Mouse (Mus musculus) lung, embryonic 16.5 days (tissue): Measurements from ENCODE around the gene Lmf2. TPM values are rescaled to one million over a fixed set of nuclear protein-coding genes. Genes with fewer than 3 reads are reported as not detected.

ENCODE experiments used
- ATAC-seq: fragments of 200-750 bp; cut with Nextera tagmentation; 2 replicates; pipeline ENCODE4 v1.8.0; 2017; ENCODE audit warnings: low read depth, mild to moderate bottlenecking, moderate library complexity
- H3K27ac ChIP-seq: fragments of 300-500 bp; sonication (generic); 2 replicates; pipeline ENCODE4 v1.5.1; 2014; ENCODE audit warnings: mild to moderate bottlenecking, control low read depth, low read length
- H3K27me3 ChIP-seq: fragments of 300-500 bp; sonication (generic); 2 replicates; pipeline ENCODE4 v1.6.1; 2014; ENCODE audit warnings: low read depth, low read length, mixed read lengths; ENCODE audit not compliant: control insufficient read depth, insufficient read depth
- H3K36me3 ChIP-seq: fragments of 300-500 bp; sonication (generic); 2 replicates; pipeline ENCODE4 v1.6.1; 2014; ENCODE audit warnings: low read length; ENCODE audit not compliant: control insufficient read depth, insufficient read depth
- H3K4me1 ChIP-seq: fragments of 300-500 bp; sonication (generic); replicated peaks from 2 replicates; pipeline ENCODE4 v1.6.1; 2014; ENCODE audit warnings: low read length, mixed read lengths; ENCODE audit not compliant: control insufficient read depth, insufficient read depth
- H3K4me2 ChIP-seq: fragments of 300-500 bp; sonication (generic); 2 replicates; pipeline ENCODE4 v1.6.1; 2014; ENCODE audit warnings: low read depth, low read length, control low read depth
- H3K4me3 ChIP-seq: fragments of 300-500 bp; sonication (generic); 2 replicates; pipeline ENCODE4 v1.5.1; 2014; ENCODE audit warnings: mild to moderate bottlenecking, low read length, control low read depth
- H3K9ac ChIP-seq: fragments of 300-500 bp; sonication (generic); 2 replicates; pipeline ENCODE4 v1.6.1; 2014; ENCODE audit warnings: low read length, control low read depth
- H3K9me3 ChIP-seq: fragments of 300-500 bp; sonication (generic); 2 replicates; pipeline ENCODE4 v1.6.1; 2016; ENCODE audit warnings: low read length; ENCODE audit not compliant: control insufficient read depth
- WGBS: fragments of 180-500 bp; shearing (Covaris S2); extraction: QIAGEN DNeasy Blood & Tissue Kit; methylation state at CpG from one replicate; pipeline ENCODE4 v1.1.7; 2014; 5-methylcytosine and 5-hydroxymethylcytosine counted together
- polyA plus RNA-seq: library from polyadenylated mRNA; unstranded; fragments of >200 nt; fragmentation: Nextera tagmentation; extraction: Ambion mirVana; gene quantifications from 2 replicates; pipeline ENCODE4 v1.2.1, GENCODE M21; 2015

Gene Lmf2
- polyA plus RNA-seq, 1 experiment from 2014 or later, result 83.6 TPM

GRCm38 (mm10) chr15:89353837-89354236, 1.6 kb downstream of the Lmf2 start:
- H3K27me3 ChIP-seq, result no peaks in the 10 kb centered on the region
- H3K27ac ChIP-seq, result no peak overlapping the region
- peaks cover 15% of the 10 kb centered on the region for H3K4me1 ChIP-seq
- WGBS, result 94% methylated on average over 16 of the region's 16 CpGs
- ATAC-seq, result no peak
- peak overlapping the region; percentile 88; the same call in 1 of the 2 replicates for H3K9ac ChIP-seq
- peaks cover 35% of the 10 kb centered on the region for H3K36me3 ChIP-seq
- H3K9me3 ChIP-seq, result no peaks in the 10 kb centered on the region
- H3K4me3 ChIP-seq, result no peak overlapping the region
- H3K4me2 ChIP-seq, result no peak overlapping the region

- Histone ChIP-seq H3K4me2 (no peak overlapping the region), H3K4me3 (no peak overlapping the region), H3K36me3 (peaks cover 31% of the 10 kb centered on the region), H3K9me3 (no peaks in the 10 kb centered on the region), H3K4me1 (peaks cover 15% of the 10 kb centered on the region), H3K27ac (no peak overlapping the region), H3K9ac (no peak overlapping the region), H3K27me3 (no peaks in the 10 kb centered on the region)
- 97% methylated on average over 12 of the region's 12 CpGs for WGBS
- ATAC-seq, result no peak
Measured at GRCm38 (mm10) chr15:89352795-89353194, 2.7 kb downstream of the Lmf2 start.

GRCm38 (mm10) chr15:89352054-89352453, 3.4 kb downstream of the Lmf2 start:
- Histone ChIP-seq H3K27me3 (no peaks in the 10 kb centered on the region), H3K36me3 (peaks cover 31% of the 10 kb centered on the region), H3K9me3 (no peaks in the 10 kb centered on the region), H3K9ac (no peak overlapping the region), H3K4me1 (peaks cover 8% of the 10 kb centered on the region), H3K4me2 (no peak overlapping the region), H3K4me3 (no peak overlapping the region), H3K27ac (no peak overlapping the region)
- no peak for ATAC-seq
- 90% methylated on average over 14 of the region's 14 CpGs for WGBS

GRCm38 (mm10) chr15:89351302-89351701, 4.2 kb downstream of the Lmf2 start:
- peaks cover 6% of the 10 kb centered on the region for H3K4me1 ChIP-seq
- no peak overlapping the region for H3K4me3 ChIP-seq
- no peak overlapping the region for H3K27ac ChIP-seq
- H3K4me2 ChIP-seq, result no peak overlapping the region
- peaks cover 31% of the 10 kb centered on the region for H3K36me3 ChIP-seq
- 83% methylated on average over 15 of the region's 15 CpGs for WGBS
- H3K27me3 ChIP-seq, result no peaks in the 10 kb centered on the region
- no peak for ATAC-seq
- no peak overlapping the region for H3K9ac ChIP-seq
- H3K9me3 ChIP-seq, result no peaks in the 10 kb centered on the region

- Histone ChIP-seq H3K27me3 (no peaks in the 10 kb centered on the region), H3K4me2 (no peak overlapping the region), H3K27ac (no peak overlapping the region), H3K36me3 (peaks cover 31% of the 10 kb centered on the region), H3K4me1 (peaks cover 6% of the 10 kb centered on the region), H3K9me3 (no peaks in the 10 kb centered on the region), H3K4me3 (no peak overlapping the region), H3K9ac (no peak overlapping the region)
- ATAC-seq, result no peak
- WGBS, result 70% methylated on average over 5 of the region's 5 CpGs
Measured at GRCm38 (mm10) chr15:89350447-89350846, 5.0 kb downstream of the Lmf2 start.

- no peak overlapping the region for H3K4me3 ChIP-seq
- H3K27me3 ChIP-seq, result no peaks in the 10 kb centered on the region
- H3K27ac ChIP-seq, result no peak overlapping the region
- 74% methylated on average over 3 of the region's 3 CpGs for WGBS
- no peak overlapping the region for H3K4me2 ChIP-seq
- no peak for ATAC-seq
- H3K4me1 ChIP-seq, result no peaks in the 10 kb centered on the region
- H3K9ac ChIP-seq, result no peak overlapping the region
- H3K9me3 ChIP-seq, result no peaks in the 10 kb centered on the region
- no peaks in the 10 kb centered on the region for H3K36me3 ChIP-seq
Measured at GRCm38 (mm10) chr15:89343325-89343724, 12.1 kb downstream of the Lmf2 start.

- Histone ChIP-seq H3K4me1 (no peaks in the 10 kb centered on the region), H3K4me2 (no peak overlapping the region), H3K27me3 (no peaks in the 10 kb centered on the region), H3K27ac (no peak overlapping the region), H3K36me3 (no peaks in the 10 kb centered on the region), H3K4me3 (no peak overlapping the region), H3K9me3 (no peaks in the 10 kb centered on the region), H3K9ac (no peak overlapping the region)
- no peak for ATAC-seq
- 45% methylated on average over 1 of the region's 1 CpGs for WGBS
Measured at GRCm38 (mm10) chr15:89341678-89342077, 13.8 kb downstream of the Lmf2 start.

GRCm38 (mm10) chr15:89340136-89340535, 15.3 kb downstream of the Lmf2 start:
- no peaks in the 10 kb centered on the region for H3K4me1 ChIP-seq
- ATAC-seq, result no peak
- no peaks in the 10 kb centered on the region for H3K36me3 ChIP-seq
- H3K4me3 ChIP-seq, result no peak overlapping the region
- H3K9ac ChIP-seq, result no peak overlapping the region
- no peak overlapping the region for H3K27ac ChIP-seq
- no peak overlapping the region for H3K4me2 ChIP-seq
- no peaks in the 10 kb centered on the region for H3K27me3 ChIP-seq
- 72% methylated on average over 3 of the region's 3 CpGs for WGBS
- no peaks in the 10 kb centered on the region for H3K9me3 ChIP-seq

- 84% methylated on average over 2 of the region's 2 CpGs for WGBS
- H3K9ac ChIP-seq, result no peak overlapping the region
- H3K27ac ChIP-seq, result no peak overlapping the region
- no peak overlapping the region for H3K4me3 ChIP-seq
- no peak overlapping the region for H3K4me2 ChIP-seq
- ATAC-seq, result no peak
- H3K36me3 ChIP-seq, result no peaks in the 10 kb centered on the region
- H3K27me3 ChIP-seq, result no peaks in the 10 kb centered on the region
- H3K4me1 ChIP-seq, result no peaks in the 10 kb centered on the region
- H3K9me3 ChIP-seq, result no peaks in the 10 kb centered on the region
Measured at GRCm38 (mm10) chr15:89339696-89340095, 15.8 kb downstream of the Lmf2 start.

- Histone ChIP-seq H3K27ac (no peak overlapping the region), H3K9ac (no peak overlapping the region), H3K27me3 (no peaks in the 10 kb centered on the region), H3K4me2 (no peak overlapping the region), H3K4me1 (no peaks in the 10 kb centered on the region), H3K36me3 (no peaks in the 10 kb centered on the region), H3K4me3 (no peak overlapping the region), H3K9me3 (no peaks in the 10 kb centered on the region)
- ATAC-seq, result no peak
- 76% methylated on average over 14 of the region's 14 CpGs for WGBS
Measured at GRCm38 (mm10) chr15:89336422-89336821, 19.0 kb downstream of the Lmf2 start.
